Mouse (Mus musculus): Measurements from ENCODE around the gene Map2k2.

The Map2k2 gene

GRCm38 (mm10) chr10:81177491-81177925, 71.8 kb downstream of the Map2k2 start:
- peak; percentile 77 for DNase-seq

- peak; percentile 54 for DNase-seq
Observed at GRCm38 (mm10) chr10:81177958-81178712, 72.4 kb downstream of the Map2k2 start.

GRCm38 (mm10) chr10:81178927-81179326, 73.2 kb downstream of the Map2k2 start:
- no peak for DNase-seq

- peak; percentile 56 for DNase-seq
Observed at GRCm38 (mm10) chr10:81179451-81180342, 74.0 kb downstream of the Map2k2 start.

GRCm38 (mm10) chr10:81180946-81181345, 75.2 kb downstream of the Map2k2 start:
- peak; percentile 52 for DNase-seq

- DNase-seq = peak; percentile 55
Observed at GRCm38 (mm10) chr10:81181860-81182259, 76.1 kb downstream of the Map2k2 start.

- DNase-seq = peak; percentile 99
Observed at GRCm38 (mm10) chr10:81182336-81183333, 76.9 kb downstream of the Map2k2 start, which contains the start of gene Dapk3. TSS of gene Dapk3 (plus strand) at chr10:81183005.
